Mouse (Mus musculus) testis, adult 2 months (tissue): ENCODE data around the gene Snrk.

Experiments used
- CTCF ChIP-seq: fragments of 200-500 bp; IDR thresholded peaks from 2 replicates; pipeline ENCODE4 v1.5.1; 2012; ENCODE audit warnings: low read depth, mild to moderate bottlenecking, inconsistent platforms, low read length, moderate library complexity; ENCODE audit not compliant: control insufficient read depth, insufficient read depth, insufficient replicate concordance
- POLR2A ChIP-seq: fragments of 200-500 bp; IDR thresholded peaks from 2 replicates; pipeline ENCODE4 v1.6.1; 2012; ENCODE audit warnings: low read depth, mild to moderate bottlenecking, inconsistent platforms, low read length, moderate library complexity; ENCODE audit not compliant: control insufficient read depth

DNA sequence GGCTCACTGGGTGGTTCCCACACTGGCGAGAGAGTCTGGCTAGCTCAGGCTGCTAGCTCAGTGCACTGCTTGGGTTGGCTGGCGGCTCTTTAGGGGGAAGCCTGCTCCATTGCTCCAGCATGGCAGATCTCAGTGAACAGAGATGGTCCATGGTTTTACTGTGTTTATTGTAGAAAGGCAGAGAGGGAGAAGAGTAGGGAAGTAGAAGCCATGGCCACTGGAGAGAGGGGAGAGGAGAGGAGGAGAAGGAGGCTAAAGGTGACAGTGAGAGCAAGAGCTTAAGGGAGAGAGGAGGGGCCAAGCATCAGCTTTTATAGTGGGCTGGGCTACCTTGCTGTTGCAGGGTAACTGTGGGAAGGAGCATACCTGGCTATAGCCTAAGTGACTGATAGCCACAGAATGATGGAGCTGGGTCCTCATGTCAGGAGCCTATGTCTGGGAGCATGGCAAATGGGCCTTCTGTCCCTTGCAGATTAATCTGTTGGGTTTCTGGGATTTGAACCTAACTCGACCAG lies 10.3 kb downstream of the Snrk start:
- TF ChIP-seq CTCF (no peak), POLR2A (no peak)
